Mouse (Mus musculus) kidney, embryonic 14.5 days (tissue): ENCODE results near the gene Ddb2. TPM values are rescaled to one million over a fixed set of nuclear protein-coding genes. Genes with fewer than 3 reads are reported as not detected.

ENCODE experiments used
- ATAC-seq: fragments of 200-750 bp; cut with Nextera tagmentation; 2 replicates; pipeline ENCODE4 v1.8.0; 2017; ENCODE audit warnings: moderate number of reproducible peaks, mild to moderate bottlenecking, moderate TSS enrichment, moderate library complexity; ENCODE audit not compliant: low FRiP score, low TSS enrichment
- H3K27ac ChIP-seq: fragments of 300-500 bp; sonication (generic); 2 replicates; pipeline ENCODE4 v1.5.1; 2014; ENCODE audit warnings: low read depth, mild to moderate bottlenecking, low read length, moderate library complexity, mixed read lengths
- H3K27me3 ChIP-seq: fragments of 300-500 bp; sonication (generic); 2 replicates; pipeline ENCODE4 v1.6.1; 2014; ENCODE audit warnings: mild to moderate bottlenecking, low read length; ENCODE audit not compliant: control insufficient read depth, insufficient read depth
- H3K36me3 ChIP-seq: fragments of 300-500 bp; sonication (generic); 2 replicates; pipeline ENCODE4 v1.6.1; 2014; ENCODE audit warnings: low read length, mixed read lengths; ENCODE audit not compliant: control insufficient read depth, insufficient read depth
- H3K4me1 ChIP-seq: fragments of 300-500 bp; sonication (generic); 2 replicates; pipeline ENCODE4 v1.6.1; 2014; ENCODE audit warnings: low read length, mixed read lengths; ENCODE audit not compliant: control insufficient read depth, insufficient read depth
- H3K4me2 ChIP-seq: fragments of 300-500 bp; sonication (generic); replicated peaks from 2 replicates; pipeline ENCODE4 v1.6.1; 2014; ENCODE audit warnings: low read depth, mild to moderate bottlenecking, low read length
- H3K4me3 ChIP-seq: fragments of 300-500 bp; sonication (generic); 2 replicates; pipeline ENCODE4 v1.5.1; 2014; ENCODE audit warnings: mild to moderate bottlenecking, low read length
- H3K9ac ChIP-seq: fragments of 300-500 bp; sonication (generic); 2 replicates; pipeline ENCODE4 v1.6.1; 2014; ENCODE audit warnings: low read depth, mild to moderate bottlenecking, low read length, moderate library complexity
- H3K9me3 ChIP-seq: fragments of 300-500 bp; sonication (generic); 2 replicates; pipeline ENCODE4 v1.6.1; 2016; ENCODE audit warnings: low read length; ENCODE audit not compliant: control insufficient read depth
- WGBS: fragments of 180-500 bp; shearing (Covaris S2); extraction: QIAGEN DNeasy Blood & Tissue Kit; methylation state at CpG from one replicate; pipeline ENCODE4 v1.1.7; 2014; 5-methylcytosine and 5-hydroxymethylcytosine counted together
- polyA plus RNA-seq: library from polyadenylated mRNA; unstranded; fragments of >200 nt; fragmentation: Nextera tagmentation; extraction: Ambion mirVana; gene quantifications from 2 replicates; pipeline ENCODE4 v1.2.1, GENCODE M21; 2014

The Ddb2 gene
- polyA plus RNA-seq, 1 experiment from 2014 or later = 15.0 TPM

GRCm38 (mm10) chr2:91183148-91183513, 53.7 kb downstream of the Ddb2 start:
- Histone ChIP-seq H3K4me1 (0 out of 2 replicates have a peak, but pooled peaks cover 6% of the 10 kb centered on the region), H3K36me3 (no peaks in the 10 kb centered on the region), H3K9ac (peak overlapping the region; percentile 68), H3K27ac (peak overlapping the region; percentile 67), H3K4me2 (peak overlapping the region; percentile 83), H3K9me3 (no peaks in the 10 kb centered on the region), H3K4me3 (peak overlapping the region; percentile 84), H3K27me3 (no peaks in the 10 kb centered on the region)
- 1% methylated on average over 9 of the region's 9 CpGs for WGBS
- ATAC-seq = peak; percentile 95

GRCm38 (mm10) chr2:91182405-91183147, 54.2 kb downstream of the Ddb2 start:
- Histone ChIP-seq H3K4me1 (0 out of 2 replicates have a peak, but pooled peaks cover 6% of the 10 kb centered on the region), H3K27me3 (no peaks in the 10 kb centered on the region), H3K36me3 (no peaks in the 10 kb centered on the region), H3K4me2 (peak overlapping the region; percentile 83), H3K27ac (peak overlapping the region; percentile 67), H3K9ac (peak overlapping the region; percentile 68), H3K9me3 (no peaks in the 10 kb centered on the region), H3K4me3 (peak overlapping the region; percentile 84)
- ATAC-seq = peak; percentile 95
- WGBS = under 1% methylated on average over 81 of the region's 81 CpGs

GRCm38 (mm10) chr2:91182016-91182404, 54.8 kb downstream of the Ddb2 start:
- Histone ChIP-seq H3K9ac (peak overlapping the region; percentile 68), H3K9me3 (no peaks in the 10 kb centered on the region), H3K4me3 (peak overlapping the region; percentile 84), H3K36me3 (no peaks in the 10 kb centered on the region), H3K4me1 (0 out of 2 replicates have a peak, but pooled peaks cover 6% of the 10 kb centered on the region), H3K27ac (no peak overlapping the region), H3K27me3 (no peaks in the 10 kb centered on the region), H3K4me2 (peak overlapping the region; percentile 83)
- ATAC-seq = no peak
- WGBS = 9% methylated on average over 8 of the region's 8 CpGs

DNA sequence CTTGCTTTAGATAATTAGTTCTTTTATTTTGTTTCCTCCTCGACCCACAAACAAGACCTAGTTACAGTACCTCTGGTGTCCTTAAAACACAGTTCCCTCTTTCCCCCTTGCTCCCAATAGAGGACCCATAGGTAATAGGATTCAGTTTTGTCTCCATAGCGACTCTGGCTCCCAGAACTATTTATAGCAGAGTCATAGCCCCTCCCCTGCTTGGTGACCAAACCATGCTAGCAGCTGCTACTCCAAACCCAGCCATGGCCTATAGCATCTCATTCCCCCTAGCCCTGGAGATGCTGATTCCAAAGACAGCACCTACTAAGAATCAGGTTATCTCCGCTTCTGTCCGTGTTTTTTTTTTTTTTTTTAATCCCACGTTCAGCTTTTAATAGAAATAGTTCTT, 56.1 kb downstream of the Ddb2 start:
- Histone ChIP-seq H3K36me3 (no peaks in the 10 kb centered on the region), H3K4me1 (0 out of 2 replicates have a peak, but pooled peaks cover 6% of the 10 kb centered on the region), H3K27ac (no peak overlapping the region), H3K27me3 (no peaks in the 10 kb centered on the region), H3K4me3 (no peak overlapping the region), H3K4me2 (no peak overlapping the region), H3K9me3 (no peaks in the 10 kb centered on the region), H3K9ac (no peak overlapping the region)
- WGBS = 79% methylated on average over 5 of the region's 5 CpGs
- no peak for ATAC-seq

GRCm38 (mm10) chr2:91179825-91180224, 57.0 kb downstream of the Ddb2 start:
- Histone ChIP-seq H3K27ac (no peak overlapping the region), H3K27me3 (no peaks in the 10 kb centered on the region), H3K4me2 (no peak overlapping the region), H3K36me3 (no peaks in the 10 kb centered on the region), H3K9me3 (no peaks in the 10 kb centered on the region), H3K4me3 (no peak overlapping the region), H3K4me1 (0 out of 2 replicates have a peak, but pooled peaks cover 6% of the 10 kb centered on the region), H3K9ac (no peak overlapping the region)
- 40% methylated on average over 4 of the region's 4 CpGs for WGBS
- no peak for ATAC-seq

DNA sequence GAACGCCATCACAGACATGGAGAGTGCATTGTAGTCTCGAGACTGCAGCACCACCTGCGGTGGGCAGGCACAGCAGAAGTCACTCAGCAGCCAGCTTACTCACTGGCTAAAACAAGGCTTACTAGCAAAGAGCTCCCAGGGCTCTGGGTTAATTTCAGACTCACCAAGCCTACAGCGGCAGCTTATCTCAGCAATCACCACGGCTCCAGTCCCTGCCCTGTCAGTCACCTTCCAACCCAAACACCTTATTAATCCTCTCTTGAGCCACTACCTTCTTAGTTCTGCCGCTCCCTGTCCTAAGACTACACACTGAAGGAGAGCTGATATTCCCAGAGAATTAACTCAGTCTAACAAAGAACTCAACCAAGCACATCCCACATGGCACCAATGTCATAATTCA, 60.5 kb downstream of the Ddb2 start:
- ATAC-seq = no peak
- Histone ChIP-seq H3K27me3 (no peaks in the 10 kb centered on the region), H3K27ac (no peak overlapping the region), H3K4me3 (no peak overlapping the region), H3K4me2 (no peak overlapping the region), H3K9ac (no peak overlapping the region), H3K9me3 (no peaks in the 10 kb centered on the region), H3K4me1 (no peaks in the 10 kb centered on the region), H3K36me3 (no peaks in the 10 kb centered on the region; the same call in 1 of the 2 replicates)
- 85% methylated on average over 6 of the region's 6 CpGs for WGBS

DNA sequence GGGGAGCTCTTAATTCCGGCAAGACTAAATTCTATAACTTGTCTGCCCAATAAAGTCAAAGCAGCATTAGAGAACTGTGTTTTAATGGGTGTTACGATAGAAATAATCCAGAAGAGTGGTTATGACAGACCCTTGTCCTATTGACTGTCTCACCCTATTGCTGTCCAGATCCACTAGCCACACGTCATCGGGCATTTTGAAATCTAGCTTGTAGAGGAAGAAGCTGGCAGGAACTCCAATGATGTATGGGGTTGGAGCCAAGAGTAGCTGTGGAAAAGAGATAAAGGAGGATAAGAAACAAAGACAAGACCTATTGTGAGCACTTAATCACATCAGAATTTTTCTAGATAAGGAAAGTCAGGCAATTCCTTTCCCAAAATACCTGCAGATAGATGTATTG, 61.3 kb downstream of the Ddb2 start:
- no peak overlapping the region for H3K9ac ChIP-seq
- no peak overlapping the region for H3K27ac ChIP-seq
- ATAC-seq = no peak
- 93% methylated on average over 4 of the region's 4 CpGs for WGBS
- no peak overlapping the region for H3K4me3 ChIP-seq
- no peaks in the 10 kb centered on the region; the same call in 1 of the 2 replicates for H3K36me3 ChIP-seq
- no peaks in the 10 kb centered on the region for H3K4me1 ChIP-seq
- H3K27me3 ChIP-seq = no peaks in the 10 kb centered on the region
- no peaks in the 10 kb centered on the region for H3K9me3 ChIP-seq
- H3K4me2 ChIP-seq = no peak overlapping the region

DNA sequence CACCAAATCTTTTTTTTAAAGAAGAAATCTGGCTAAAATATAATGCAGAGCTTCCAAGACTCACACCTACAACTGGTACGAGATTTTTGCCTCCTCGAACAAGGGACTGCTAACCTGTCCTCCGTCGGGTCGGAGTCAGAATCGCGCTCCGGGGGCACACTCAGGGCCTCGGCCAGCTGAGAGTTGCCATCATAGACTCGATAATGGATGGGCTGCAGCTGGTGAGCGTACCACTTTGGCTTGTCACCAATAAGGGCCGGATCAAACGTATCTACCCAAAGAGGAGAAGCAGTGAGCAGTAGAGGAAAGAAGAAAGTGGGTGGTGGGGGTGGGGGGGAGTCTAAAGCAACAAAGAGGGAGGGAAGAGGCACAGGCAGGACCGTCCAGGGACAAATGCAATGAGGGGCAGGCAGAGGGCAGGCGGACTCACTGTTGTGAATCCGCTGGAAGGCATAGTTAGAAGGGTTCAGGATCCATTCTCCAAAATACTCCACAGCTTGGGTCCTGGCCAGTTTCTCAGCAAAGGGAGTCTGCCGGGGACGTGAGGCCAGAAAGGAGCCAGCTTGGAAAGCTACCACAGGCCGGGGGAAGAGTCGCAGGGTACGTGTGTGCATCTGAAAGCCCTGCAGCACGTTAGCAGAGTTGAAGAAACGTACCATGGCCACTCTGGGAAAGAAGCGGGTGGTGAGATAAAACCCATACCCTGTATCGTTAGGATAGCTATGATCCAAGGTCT, 67.0 kb downstream of the Ddb2 start:
- H3K36me3 ChIP-seq = peaks cover 13% of the 10 kb centered on the region
- WGBS = 84% methylated on average over 25 of the region's 25 CpGs
- H3K4me2 ChIP-seq = no peak overlapping the region
- no peaks in the 10 kb centered on the region for H3K27me3 ChIP-seq
- H3K4me3 ChIP-seq = no peak overlapping the region
- H3K9ac ChIP-seq = no peak overlapping the region
- no peak for ATAC-seq
- H3K9me3 ChIP-seq = no peaks in the 10 kb centered on the region
- H3K27ac ChIP-seq = no peak overlapping the region
- no peaks in the 10 kb centered on the region for H3K4me1 ChIP-seq

DNA sequence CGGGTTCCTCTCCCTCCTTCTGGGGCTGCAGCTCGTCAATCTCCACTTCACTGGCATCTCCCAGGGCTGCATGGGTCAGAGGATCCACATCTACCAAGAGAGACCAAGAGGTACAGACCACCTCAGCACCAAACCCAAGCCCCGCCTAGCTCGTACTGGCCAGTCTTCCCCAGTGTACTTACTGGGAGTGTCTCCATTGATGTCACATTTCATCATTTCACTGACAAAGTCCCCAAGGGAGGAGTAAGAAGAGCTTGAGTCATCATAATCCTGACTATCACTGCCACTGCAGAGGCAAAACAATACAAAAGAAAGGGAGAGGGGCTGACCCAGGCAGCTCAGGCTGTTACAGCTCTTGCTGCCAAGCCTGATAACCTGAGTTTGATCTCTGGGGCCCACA, 69.2 kb downstream of the Ddb2 start:
- 81% methylated on average over 4 of the region's 4 CpGs for WGBS
- no peaks in the 10 kb centered on the region for H3K4me1 ChIP-seq
- no peak overlapping the region for H3K27ac ChIP-seq

More for the DNA sequence above, 69.2 kb downstream of the Ddb2 start:
- Histone ChIP-seq H3K4me2 (no peak overlapping the region), H3K9ac (no peak overlapping the region), H3K4me3 (no peak overlapping the region), H3K36me3 (peaks cover 17% of the 10 kb centered on the region), H3K27me3 (no peaks in the 10 kb centered on the region), H3K9me3 (no peaks in the 10 kb centered on the region)
- no peak for ATAC-seq
